Mouse (Mus musculus) lung, adult 2 months (tissue): ENCODE results near the gene Cryzl1.

Source experiments
- CTCF ChIP-seq: fragments of 200-500 bp; IDR thresholded peaks from 2 replicates; pipeline ENCODE4 v1.5.1; 2011; ENCODE audit warnings: mild to moderate bottlenecking, low read length, control low read depth; ENCODE audit not compliant: insufficient read depth
- POLR2A ChIP-seq: fragments of 200-500 bp; IDR thresholded peaks from 2 replicates; pipeline ENCODE4 v1.6.1; 2011; ENCODE audit warnings: low read depth, mild to moderate bottlenecking, control low read depth, low read length, borderline replicate concordance; ENCODE audit errors: extremely low read depth

GRCm38 (mm10) chr16:91695108-91695755 lies 33.5 kb downstream of the Cryzl1 start:
- TF ChIP-seq POLR2A = no peak
- no peak for TF ChIP-seq CTCF
